Mouse (Mus musculus) embryo, embryonic 10.5 days (tissue): ENCODE measurements around the gene Ptpn23.
A peak's percentile ranks its signal among the peaks of the same experiment; 100 is the strongest.
"Not testable (repeated sequence)": the region's sequence is repeated elsewhere in the genome, so short reads cannot be mapped to it uniquely, and the experiment has no call there.

ENCODE experiments used
- DNase-seq: peaks from one replicate; pipeline ENCODE4 v3.0.0-alpha.2; 2015; ENCODE audit warnings: low spot score

Gene Ptpn23

GRCm38 (mm10) chr9:110408099-110408773 lies at the start of gene Ptpn23:
Gene Ptpn23, minus strand, starts transcription at chr9:110408213.
- DNase-seq = peak; percentile 99

GRCm38 (mm10) chr9:110452523-110452922 lies 44.5 kb upstream of the Ptpn23 start:
- DNase-seq = no peak

GRCm38 (mm10) chr9:110448857-110449617 lies 41.0 kb upstream of the Ptpn23 start:
- DNase-seq = peak; percentile 95

- no peak for DNase-seq
Measured at GRCm38 (mm10) chr9:110448356-110448755, 40.3 kb upstream of the Ptpn23 start.

GRCm38 (mm10) chr9:110440559-110440958 lies 32.5 kb upstream of the Ptpn23 start:
- DNase-seq = no peak

GRCm38 (mm10) chr9:110440049-110440448 lies 32.0 kb upstream of the Ptpn23 start:
- DNase-seq = no peak

GRCm38 (mm10) chr9:110436041-110436440 lies 28.0 kb upstream of the Ptpn23 start:
- DNase-seq = no peak

- no peak for DNase-seq
Measured at GRCm38 (mm10) chr9:110433045-110433444, 25.0 kb upstream of the Ptpn23 start.

- no peak for DNase-seq
Measured at GRCm38 (mm10) chr9:110431241-110431640, 23.2 kb upstream of the Ptpn23 start.

GRCm38 (mm10) chr9:110419511-110420112 lies 11.6 kb upstream of the Ptpn23 start, which contains the start of gene Ngp:
Gene Ngp, plus strand, starts transcription at chr9:110419747.
- no peak for DNase-seq

GRCm38 (mm10) chr9:110413785-110414184 lies 5.8 kb upstream of the Ptpn23 start:
- peak; percentile 70 for DNase-seq

- no peak for DNase-seq
Measured at GRCm38 (mm10) chr9:110412926-110413325, 4.9 kb upstream of the Ptpn23 start.

GRCm38 (mm10) chr9:110410908-110411887 lies 3.2 kb upstream of the Ptpn23 start:
- DNase-seq = peak; percentile 94

GRCm38 (mm10) chr9:110407311-110408098 lies 508 bp downstream of the Ptpn23 start:
- peak; percentile 51 for DNase-seq

GRCm38 (mm10) chr9:110403240-110403639 lies 4.8 kb downstream of the Ptpn23 start:
- not testable (repeated sequence) for DNase-seq

GRCm38 (mm10) chr9:110402731-110403130 lies 5.3 kb downstream of the Ptpn23 start:
- no peak for DNase-seq

- DNase-seq = no peak
Measured at GRCm38 (mm10) chr9:110400650-110401049, 7.4 kb downstream of the Ptpn23 start.

GRCm38 (mm10) chr9:110393295-110393694 lies 14.7 kb downstream of the Ptpn23 start:
- DNase-seq = no peak

GRCm38 (mm10) chr9:110390843-110391242 lies 17.2 kb downstream of the Ptpn23 start:
- DNase-seq = no peak

GRCm38 (mm10) chr9:110388011-110388410 lies 20.0 kb downstream of the Ptpn23 start:
- no peak for DNase-seq
